Comparison of ENCODE assay signal across 11 mouse cellular contexts in genomic region chr1:135636111-135636511, GRCm38 (mm10). TPM values are rescaled to one million over a fixed set of nuclear protein-coding genes. Genes with fewer than 3 reads are reported as not detected.
DNase-seq lines count a peak whose midpoint lies in the region; ATAC-seq and TF ChIP-seq lines count a peak whose summit lies in the region.
"Had no signal": no experiment of that assay in that cellular context is flagged by ENCODE, and none has a peak within 500 bp of the region (broad histone marks: within the 10 kb centered on the region; RNA-seq: fewer than 3 reads in every experiment).

No protein-coding gene starts in this region.

- ATAC-seq in Patski: peak; percentile 55
- peak; percentile 36; the same call in 1 of the 2 replicates for ATAC-seq in limb, embryonic 15.5 days (ENCODE audit: insufficient number of reproducible peaks, low FRiP score, low TSS enrichment, low read depth)

- H3K4me3 ChIP-seq in heart, embryonic 10.5 days: no peak overlapping the region
- no peak overlapping the region for H3K4me3 ChIP-seq in limb, embryonic 15.5 days
- H3K4me3 ChIP-seq: embryonic facial prominence, embryonic 13.5 days had no signal

- H3K27me3 ChIP-seq in heart, embryonic 10.5 days (ENCODE audit: insufficient read depth, poor library complexity, severe bottlenecking): no peaks in the 10 kb centered on the region
- H3K27me3 ChIP-seq in Patski: no peaks in the 10 kb centered on the region
- H3K27me3 ChIP-seq in limb, embryonic 15.5 days: no peaks in the 10 kb centered on the region
- H3K27me3 ChIP-seq: embryonic facial prominence, embryonic 13.5 days had no signal

- DNase-seq in heart, adult 18-20 months: peak; percentile 51 to 70
- no peak for DNase-seq in heart, embryonic 10.5 days (ENCODE audit: low spot score)
- peak; percentile 64 for DNase-seq in 3134 (ENCODE audit: extremely low read depth, insufficient read length, low spot score)
- DNase-seq in Patski (ENCODE audit: low read depth, low spot score): peak; percentile 91
- no peak for DNase-seq in layer of hippocampus, adult 9-11 months
- DNase-seq in thymus, adult 18-20 months: no peak
- DNase-seq: adrenal gland, adult 8-10 months; cerebellum, postnatal 25 days; kidney, postnatal 10 days had no signal

- no peaks in the 10 kb centered on the region for H3K36me3 ChIP-seq in heart, embryonic 10.5 days
- no peaks in the 10 kb centered on the region for H3K36me3 ChIP-seq in limb, embryonic 15.5 days
- H3K36me3 ChIP-seq: embryonic facial prominence, embryonic 13.5 days had no signal

- POLR2A ChIA-PET in Patski (lab: Charles Lee): no interaction called here

- H3K4me2 ChIP-seq in limb, embryonic 15.5 days: no peak overlapping the region
- H3K4me2 ChIP-seq: embryonic facial prominence, embryonic 13.5 days had no signal

- WGBS in heart, embryonic 10.5 days: 63% methylated on average over 6 of the region's 6 CpGs
- WGBS in limb, embryonic 15.5 days: 21% methylated on average over 6 of the region's 6 CpGs

- H3K9ac ChIP-seq in limb, embryonic 15.5 days: no peak overlapping the region
- H3K9ac ChIP-seq: embryonic facial prominence, embryonic 13.5 days had no signal

- in situ Hi-C loops in Patski (cut with MboI; ENCODE audit: low pct_unique_long_range_greater_than_20kb): no loop called here

- CTCF ChIA-PET in Patski (lab: Charles Lee): interaction anchor here (1.1 kb wide), 1 partner anchor 88 kb away, joined by 4 read pairs; no protein-coding TSS in a partner anchor

- peaks cover 52% of the 10 kb centered on the region for H3K4me1 ChIP-seq in heart, embryonic 10.5 days
- H3K4me1 ChIP-seq in limb, embryonic 15.5 days: peaks cover 26% of the 10 kb centered on the region

- no peak overlapping the region for H3K27ac ChIP-seq in heart, embryonic 10.5 days
- no peak overlapping the region for H3K27ac ChIP-seq in limb, embryonic 15.5 days
- H3K27ac ChIP-seq: embryonic facial prominence, embryonic 13.5 days had no signal

- TF ChIP-seq CTCF in Patski (IDR thresholded peaks at IDR 0.05): no peak

- no peaks in the 10 kb centered on the region for H3K9me3 ChIP-seq in heart, embryonic 10.5 days
- no peaks in the 10 kb centered on the region for H3K9me3 ChIP-seq in limb, embryonic 15.5 days
- H3K9me3 ChIP-seq: embryonic facial prominence, embryonic 13.5 days had no signal

RNA-seq across cellular contexts. Expression of gene Nav1, which starts 29.0 kb away (rescaled TPM):
- 10 to 100 TPM; 16.3 to 16.7 TPM for total RNA-seq in heart, adult 18-20 months (2021)
- polyA plus RNA-seq in heart, embryonic 10.5 days (2016; fragmentation: Nextera tagmentation; extraction: Ambion mirVana): 26.5 and 33.0 TPM in 2 replicates
- polyA plus RNA-seq in Patski (2021): 22.1 TPM
- polyA plus RNA-seq in limb, embryonic 15.5 days (2015; fragmentation: Nextera tagmentation; extraction: Ambion mirVana): 10.4 and 10.6 TPM in 2 replicates

Comparison
In these comparisons a context has a peak if more than half of its experiments do, and no peak if none do; other contexts are left out.
1. DNase-seq: peak in heart, adult 18-20 months (2 of 2), 3134 (single experiment) and Patski (single experiment); none in heart, embryonic 10.5 days (single experiment), layer of hippocampus, adult 9-11 months (single experiment) and thymus, adult 18-20 months (0 of 2).